Mouse (Mus musculus) monocyte, adult 5-6 weeks (primary cell): ENCODE results near the gene Emilin3. TPM values are rescaled to one million over a fixed set of nuclear protein-coding genes. Genes with fewer than 3 reads are reported as not detected.
A peak's percentile ranks its signal among the peaks of the same experiment; 100 is the strongest.
"Not testable (repeated sequence)": the region's sequence is repeated elsewhere in the genome, so short reads cannot be mapped to it uniquely, and the experiment has no call there.

Experiments
- ATAC-seq: fragments of 153-309, 156-312 bp; replicated peaks from 2 replicates; pipeline ENCODE4 v1.8.0; 2017; ENCODE audit warnings: mild to moderate bottlenecking; ENCODE audit not compliant: low TSS enrichment, insufficient number of reproducible peaks, severe bottlenecking, poor library complexity, low FRiP score
- total RNA-seq: library from RNA; stranded (forward); fragments of 200-1000, 200-491, 200-594 nt; gene quantifications from 3 replicates; pipeline ENCODE4 v1.2.3, GENCODE M21; 2017

Gene Emilin3
- not detected in 3 replicates for total RNA-seq

DNA sequence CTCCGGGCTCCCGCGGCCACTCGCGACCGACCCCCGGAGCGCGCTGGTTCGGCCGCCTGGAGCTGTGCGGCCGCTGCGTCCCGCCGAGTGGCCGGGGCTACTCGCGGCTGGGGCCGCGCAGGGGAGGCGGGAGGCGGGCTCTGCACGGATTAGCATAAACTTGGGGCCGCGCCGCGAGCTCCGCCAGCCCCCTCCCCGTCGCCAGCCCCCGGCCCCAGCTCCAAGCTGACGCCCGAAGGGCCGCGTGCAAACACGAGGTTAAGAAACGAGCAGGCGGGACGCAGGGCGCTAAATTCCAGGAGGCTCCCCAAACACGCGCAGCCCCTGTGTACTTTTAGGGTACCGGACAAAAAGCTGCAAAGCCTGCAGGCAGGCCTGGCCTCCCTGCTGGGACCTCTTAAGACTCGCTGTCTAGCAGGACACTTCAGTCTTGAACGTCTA, at the start of gene Emilin3:
Gene Emilin3, minus strand, starts transcription at position 98 of the 441 bp plus-strand sequence.
- ATAC-seq = no peak

DNA sequence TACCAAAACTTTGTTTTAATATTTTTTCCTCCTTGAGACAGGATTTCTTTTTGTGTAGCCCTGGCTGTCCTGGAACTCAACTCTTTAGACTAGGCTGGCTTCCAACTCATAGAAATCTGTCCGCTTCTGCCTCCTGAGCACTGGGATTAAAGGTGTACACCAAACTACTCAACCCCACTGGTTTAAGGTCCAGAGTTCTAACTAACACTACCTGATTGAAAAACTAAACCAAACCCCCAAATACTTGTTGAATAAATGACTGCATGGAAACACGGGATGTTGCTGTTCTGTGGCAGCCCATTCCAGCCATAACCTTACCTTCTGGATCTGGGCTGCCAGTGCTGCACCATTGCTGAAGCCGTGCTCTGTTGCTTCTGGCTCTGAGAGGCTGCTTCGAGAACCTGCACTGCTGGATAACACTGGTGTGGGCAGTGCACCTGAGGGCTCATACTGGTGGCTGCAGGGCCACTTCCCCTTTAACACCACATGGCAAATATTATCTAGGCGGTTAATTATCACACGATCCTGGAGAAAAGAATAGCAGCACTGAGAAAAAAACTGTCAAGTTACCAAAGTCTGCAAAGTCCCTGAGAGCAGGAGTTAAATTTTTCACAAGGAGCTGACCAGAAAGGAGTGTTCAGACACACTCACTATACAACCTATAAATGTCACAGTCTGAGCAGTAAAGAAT, 49.0 kb upstream of the Emilin3 start:
- ATAC-seq = no peak

- no peak for ATAC-seq
Measured at GRCm38 (mm10) chr2:160959901-160960300, 47.8 kb upstream of the Emilin3 start.

GRCm38 (mm10) chr2:160958737-160959136, 46.6 kb upstream of the Emilin3 start:
- no peak for ATAC-seq

- not testable (repeated sequence) for ATAC-seq
Measured at GRCm38 (mm10) chr2:160957801-160958200, 45.7 kb upstream of the Emilin3 start.

GRCm38 (mm10) chr2:160957307-160957706, 45.2 kb upstream of the Emilin3 start:
- ATAC-seq = not testable (repeated sequence)

- no peak for ATAC-seq
Measured at GRCm38 (mm10) chr2:160955331-160955730, 43.2 kb upstream of the Emilin3 start.

DNA sequence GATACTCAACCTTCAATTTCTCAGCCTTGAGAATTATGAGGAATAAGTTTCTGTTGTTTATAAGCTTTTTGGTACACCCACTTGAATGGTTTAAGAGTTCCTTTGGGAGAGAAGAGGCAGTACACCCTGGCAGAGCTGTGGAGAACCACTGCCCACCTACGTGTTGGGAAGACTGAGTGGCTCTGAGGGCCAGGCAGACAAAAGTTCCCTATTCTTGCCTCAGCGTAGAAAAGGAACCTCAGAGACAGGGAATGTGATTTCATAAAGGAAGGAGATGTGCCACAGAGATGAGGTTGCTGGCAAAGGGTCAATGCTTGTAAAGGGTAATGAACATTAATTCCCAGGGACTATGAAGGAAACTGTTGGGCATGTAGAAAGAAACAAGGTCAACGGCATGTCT, 42.4 kb upstream of the Emilin3 start:
- ATAC-seq = no peak

DNA sequence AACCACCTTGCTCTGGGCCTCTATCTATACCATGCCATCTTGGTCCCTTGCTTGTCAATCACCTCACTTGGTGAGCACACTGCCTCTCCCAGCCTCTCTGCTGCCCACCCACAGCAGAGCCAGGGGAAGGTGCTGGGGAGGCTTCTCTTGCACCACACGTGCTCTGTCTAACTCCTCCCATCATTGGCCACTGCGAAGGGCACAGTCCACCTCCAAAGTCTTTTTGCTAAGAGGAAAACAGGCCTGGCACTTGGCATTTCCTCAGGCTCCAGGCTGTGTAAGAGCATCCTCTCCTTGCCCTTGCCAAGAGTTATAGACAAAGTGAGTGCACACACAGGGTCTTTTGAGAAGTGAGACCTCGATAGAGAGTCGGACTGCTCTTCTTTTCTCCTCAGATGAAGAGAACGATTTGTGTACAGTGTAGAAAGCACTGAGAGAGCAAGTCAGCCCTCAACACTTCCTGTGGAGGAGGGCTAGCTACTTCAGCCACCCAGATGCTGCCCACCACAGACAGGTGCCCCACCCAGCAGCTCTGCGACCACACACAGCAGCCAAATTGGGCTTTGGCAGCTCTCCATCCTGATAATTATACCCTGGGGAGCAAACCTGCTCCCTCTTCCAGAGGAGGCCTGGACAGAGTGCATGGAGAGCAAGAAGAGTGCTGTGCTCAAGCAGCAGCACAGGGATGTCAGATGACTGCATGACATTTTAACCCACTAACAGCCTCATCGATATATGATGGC, 41.2 kb upstream of the Emilin3 start:
- peak; percentile 32; the same call in 1 of the 2 replicates for ATAC-seq

GRCm38 (mm10) chr2:160951595-160951994, 39.5 kb upstream of the Emilin3 start:
- ATAC-seq = no peak

GRCm38 (mm10) chr2:160942443-160942842, 30.3 kb upstream of the Emilin3 start:
- ATAC-seq = no peak

- ATAC-seq = no peak
Measured at GRCm38 (mm10) chr2:160940930-160941709, 29.0 kb upstream of the Emilin3 start.

GRCm38 (mm10) chr2:160934451-160934850, 22.3 kb upstream of the Emilin3 start:
- no peak for ATAC-seq

GRCm38 (mm10) chr2:160933890-160934289, 21.8 kb upstream of the Emilin3 start:
- no peak; the same call in 1 of the 2 replicates for ATAC-seq

DNA sequence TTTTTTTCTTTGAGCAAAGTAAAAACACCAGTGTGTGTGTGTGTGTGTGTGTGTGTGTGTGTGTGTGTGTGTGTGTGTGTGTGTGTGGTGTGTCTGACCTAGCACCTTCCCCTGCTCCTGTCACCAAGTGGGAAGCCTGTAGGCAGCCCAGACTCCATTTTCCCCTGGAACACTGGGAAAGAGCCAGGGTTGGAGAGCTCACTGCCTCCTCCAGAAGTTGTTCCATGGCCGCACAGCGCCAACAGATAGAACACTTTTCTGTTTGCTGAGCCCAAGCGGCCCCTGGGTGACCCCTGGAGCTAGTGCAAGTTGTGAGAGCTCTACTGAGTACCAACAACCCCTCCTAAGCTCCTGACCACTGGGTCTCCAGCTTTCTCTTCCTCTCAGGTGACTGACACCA, 20.9 kb upstream of the Emilin3 start:
- no peak for ATAC-seq

DNA sequence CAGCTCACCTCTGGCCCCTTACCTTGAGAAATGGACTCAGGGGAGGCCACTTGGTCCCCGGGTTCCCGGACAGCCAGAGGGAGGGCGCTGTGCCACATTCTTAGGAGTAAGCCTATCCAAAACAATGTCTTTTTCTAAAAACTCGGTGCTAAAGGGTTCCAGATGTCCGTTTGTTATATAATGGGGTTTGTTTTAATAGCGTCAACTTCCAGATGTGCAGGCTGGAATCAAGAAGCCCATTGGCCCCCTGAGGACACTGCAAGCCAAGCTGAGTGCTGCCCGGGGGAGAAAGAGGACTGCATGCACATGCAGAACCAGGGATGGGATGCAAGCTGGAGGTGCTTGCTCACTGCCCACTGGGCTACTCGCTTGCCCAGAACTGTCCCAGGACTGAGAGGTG, 20.2 kb upstream of the Emilin3 start:
- no peak for ATAC-seq

DNA sequence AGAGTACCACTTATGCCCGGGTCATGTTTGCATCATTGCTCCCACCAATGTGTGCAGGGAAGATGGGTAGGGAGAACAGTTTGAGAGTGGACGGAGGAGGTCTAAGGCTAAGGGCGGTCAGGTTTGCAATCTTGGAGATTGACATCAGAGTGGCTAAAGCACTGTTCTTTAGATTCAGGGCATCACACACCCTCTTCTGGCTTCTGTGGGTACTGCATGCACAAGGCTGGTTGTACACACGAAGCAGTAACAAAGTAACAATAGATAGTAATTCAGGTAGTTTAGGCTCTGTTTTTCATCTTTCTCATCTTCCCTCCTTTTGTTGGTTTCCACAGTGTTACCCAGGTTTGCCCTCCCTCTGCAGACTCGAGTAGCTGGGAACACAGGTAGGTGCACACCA, 19.2 kb upstream of the Emilin3 start:
- no peak for ATAC-seq

GRCm38 (mm10) chr2:160925203-160925602, 13.1 kb upstream of the Emilin3 start:
- ATAC-seq = no peak

- ATAC-seq = no peak
Measured at GRCm38 (mm10) chr2:160921285-160921684, 9.2 kb upstream of the Emilin3 start.

DNA sequence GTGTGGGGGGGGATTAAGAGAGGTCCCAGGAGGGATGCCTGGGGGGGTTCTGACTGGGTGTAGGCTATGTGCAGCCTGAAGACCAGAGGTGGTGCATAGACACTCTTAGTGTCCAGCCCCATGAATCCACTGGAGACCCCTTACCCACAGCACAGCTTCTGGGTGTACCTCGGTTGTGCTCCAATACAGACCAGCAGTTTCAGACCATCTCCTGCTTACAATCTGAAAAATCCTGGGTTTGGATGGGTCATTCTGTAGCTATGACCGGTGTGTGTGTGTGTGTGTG, 6.7 kb upstream of the Emilin3 start:
- ATAC-seq = no peak
